Mouse (Mus musculus): ENCODE results near the gene Zfp119b. TPM values are rescaled to one million over a fixed set of nuclear protein-coding genes. Genes with fewer than 3 reads are reported as not detected.
A peak's percentile ranks its signal among the peaks of the same experiment; 100 is the strongest.
"Not testable (repeated sequence)": the region's sequence is repeated elsewhere in the genome, so short reads cannot be mapped to it uniquely, and the experiment has no call there.

Gene Zfp119b
- polyA plus RNA-seq, 1 experiment from 2014 or later: 5.0 TPM

GRCm38 (mm10) chr17:55954229-55954628 is 4.9 kb upstream of the Zfp119b start:
- H3K4me1 ChIP-seq (replicated peaks; ENCODE audit: control insufficient read depth, insufficient read depth, low read length): peaks cover 3% of the 10 kb centered on the region; the same call in 1 of the 2 replicates
- no peak overlapping the region for H3K9ac ChIP-seq (ENCODE audit: low read length)
- H3K4me3 ChIP-seq (ENCODE audit: low read depth, low read length): no peak overlapping the region
- H3K9me3 ChIP-seq (ENCODE audit: control insufficient read depth, low read length): no peaks in the 10 kb centered on the region
- H3K4me2 ChIP-seq (ENCODE audit: low read length): no peak overlapping the region
- 42% methylated on average over 16 of the region's 16 CpGs for WGBS
- no peaks in the 10 kb centered on the region for H3K36me3 ChIP-seq (ENCODE audit: control insufficient read depth, insufficient read depth, low read length)
- no peak overlapping the region for H3K27ac ChIP-seq (ENCODE audit: low read depth)
- DNase-seq (ENCODE audit: low spot score) (peak; percentile 48), ATAC-seq (replicated peaks; ENCODE audit: low FRiP score, low TSS enrichment, low read depth) (no peak)
- H3K27me3 ChIP-seq (replicated peaks; ENCODE audit: control insufficient read depth, insufficient read depth, low read length): no peaks in the 10 kb centered on the region

- no peaks in the 10 kb centered on the region for H3K27me3 ChIP-seq (replicated peaks; ENCODE audit: control insufficient read depth, insufficient read depth, low read length)
- H3K9ac ChIP-seq (ENCODE audit: low read length): no peak overlapping the region
- ATAC-seq (replicated peaks; ENCODE audit: low FRiP score, low TSS enrichment, low read depth) (no peak), DNase-seq (ENCODE audit: low spot score) (no peak)
- no peak overlapping the region for H3K4me3 ChIP-seq (ENCODE audit: low read depth, low read length)
- H3K27ac ChIP-seq (ENCODE audit: low read depth): no peak overlapping the region
- peaks cover 3% of the 10 kb centered on the region; the same call in 1 of the 2 replicates for H3K4me1 ChIP-seq (replicated peaks; ENCODE audit: control insufficient read depth, insufficient read depth, low read length)
- H3K9me3 ChIP-seq (ENCODE audit: control insufficient read depth, low read length): no peaks in the 10 kb centered on the region
- no peaks in the 10 kb centered on the region for H3K36me3 ChIP-seq (ENCODE audit: control insufficient read depth, insufficient read depth, low read length)
- WGBS: 81% methylated on average over 6 of the region's 6 CpGs
- H3K4me2 ChIP-seq (ENCODE audit: low read length): no peak overlapping the region
Observed at GRCm38 (mm10) chr17:55953751-55954150, 4.5 kb upstream of the Zfp119b start.

- Histone ChIP-seq H3K4me2 (ENCODE audit: low read length) (no peak within 1 kb of the TSS), H3K4me3 (ENCODE audit: low read depth, low read length) (no peak within 1 kb of the TSS), H3K36me3 (ENCODE audit: control insufficient read depth, insufficient read depth, low read length) (no peaks in the 10 kb centered on the region), H3K27ac (ENCODE audit: low read depth) (no peak within 1 kb of the TSS), H3K4me1 (replicated peaks; ENCODE audit: control insufficient read depth, insufficient read depth, low read length) (no peaks in the 10 kb centered on the region; the same call in 1 of the 2 replicates), H3K9me3 (ENCODE audit: control insufficient read depth, low read length) (no peaks in the 10 kb centered on the region), H3K9ac (ENCODE audit: low read length) (no peak within 1 kb of the TSS), H3K27me3 (replicated peaks; ENCODE audit: control insufficient read depth, insufficient read depth, low read length) (no peaks in the 10 kb centered on the region)
- peak; percentile 46 for DNase-seq (ENCODE audit: low spot score)
- ATAC-seq (replicated peaks; ENCODE audit: low FRiP score, low TSS enrichment, low read depth): no peak
- 71% methylated on average over 6 of the region's 6 CpGs for WGBS
Observed at GRCm38 (mm10) chr17:55952447-55953027, 3.2 kb upstream of the Zfp119b start, which contains the start of gene Ebi3. Ebi3 (plus strand) TSS chr17:55952640.

GRCm38 (mm10) chr17:55952041-55952440 is 2.7 kb upstream of the Zfp119b start:
- no peaks in the 10 kb centered on the region for H3K9me3 ChIP-seq (ENCODE audit: control insufficient read depth, low read length)
- H3K36me3 ChIP-seq (ENCODE audit: control insufficient read depth, insufficient read depth, low read length): no peaks in the 10 kb centered on the region
- DNase-seq (ENCODE audit: low spot score) (peak; percentile 27), ATAC-seq (replicated peaks; ENCODE audit: low FRiP score, low TSS enrichment, low read depth) (no peak)
- no peak overlapping the region for H3K4me3 ChIP-seq (ENCODE audit: low read depth, low read length)
- no peak overlapping the region for H3K27ac ChIP-seq (ENCODE audit: low read depth)
- no peaks in the 10 kb centered on the region for H3K27me3 ChIP-seq (replicated peaks; ENCODE audit: control insufficient read depth, insufficient read depth, low read length)
- no peaks in the 10 kb centered on the region; the same call in 1 of the 2 replicates for H3K4me1 ChIP-seq (replicated peaks; ENCODE audit: control insufficient read depth, insufficient read depth, low read length)
- H3K9ac ChIP-seq (ENCODE audit: low read length): no peak overlapping the region
- H3K4me2 ChIP-seq (ENCODE audit: low read length): no peak overlapping the region

- 69% methylated on average over 9 of the region's 9 CpGs for WGBS
- no peak for ATAC-seq (replicated peaks; ENCODE audit: low FRiP score, low TSS enrichment, low read depth)
- no peak overlapping the region for H3K9ac ChIP-seq (ENCODE audit: low read length)
- no peaks in the 10 kb centered on the region for H3K36me3 ChIP-seq (ENCODE audit: control insufficient read depth, insufficient read depth, low read length)
- H3K4me2 ChIP-seq (ENCODE audit: low read length): no peak overlapping the region
- H3K27me3 ChIP-seq (replicated peaks; ENCODE audit: control insufficient read depth, insufficient read depth, low read length): no peaks in the 10 kb centered on the region
- H3K4me1 ChIP-seq (replicated peaks; ENCODE audit: control insufficient read depth, insufficient read depth, low read length): no peaks in the 10 kb centered on the region
- DNase-seq (ENCODE audit: low spot score): peak; percentile 27
- H3K9me3 ChIP-seq (ENCODE audit: control insufficient read depth, low read length): no peaks in the 10 kb centered on the region
- no peak overlapping the region for H3K27ac ChIP-seq (ENCODE audit: low read depth)
- H3K4me3 ChIP-seq (ENCODE audit: low read depth, low read length): no peak overlapping the region
Observed at GRCm38 (mm10) chr17:55950601-55951000, 1.3 kb upstream of the Zfp119b start.

GRCm38 (mm10) chr17:55948647-55949046 is 653 bp downstream of the Zfp119b start:
- WGBS: 90% methylated on average over 4 of the region's 4 CpGs
- H3K36me3 ChIP-seq (ENCODE audit: control insufficient read depth, insufficient read depth, low read length): no peaks in the 10 kb centered on the region
- no peak overlapping the region for H3K4me2 ChIP-seq (ENCODE audit: low read length)
- no peak for DNase-seq (ENCODE audit: low spot score)
- no peak overlapping the region for H3K4me3 ChIP-seq (ENCODE audit: low read depth, low read length)
- no peak for ATAC-seq (replicated peaks; ENCODE audit: low FRiP score, low TSS enrichment, low read depth)
- H3K27me3 ChIP-seq (replicated peaks; ENCODE audit: control insufficient read depth, insufficient read depth, low read length): no peaks in the 10 kb centered on the region
- no peaks in the 10 kb centered on the region for H3K9me3 ChIP-seq (ENCODE audit: control insufficient read depth, low read length)
- no peak overlapping the region for H3K27ac ChIP-seq (ENCODE audit: low read depth)
- H3K4me1 ChIP-seq (replicated peaks; ENCODE audit: control insufficient read depth, insufficient read depth, low read length): no peaks in the 10 kb centered on the region
- H3K9ac ChIP-seq (ENCODE audit: low read length): no peak overlapping the region

- H3K4me1 ChIP-seq (replicated peaks; ENCODE audit: control insufficient read depth, insufficient read depth, low read length): no peaks in the 10 kb centered on the region
- no peaks in the 10 kb centered on the region for H3K9me3 ChIP-seq (ENCODE audit: control insufficient read depth, low read length)
- H3K4me3 ChIP-seq (ENCODE audit: low read depth, low read length): peak overlapping the region; percentile 42
- ATAC-seq (replicated peaks; ENCODE audit: low FRiP score, low TSS enrichment, low read depth): no peak
- H3K27me3 ChIP-seq (replicated peaks; ENCODE audit: control insufficient read depth, insufficient read depth, low read length): no peaks in the 10 kb centered on the region
- DNase-seq (ENCODE audit: low spot score): no peak
- no peaks in the 10 kb centered on the region for H3K36me3 ChIP-seq (ENCODE audit: control insufficient read depth, insufficient read depth, low read length)
- peak overlapping the region; percentile 66 for H3K4me2 ChIP-seq (ENCODE audit: low read length)
- 28% methylated on average over 5 of the region's 5 CpGs for WGBS
- H3K27ac ChIP-seq (ENCODE audit: low read depth): peak overlapping the region; percentile 80; the same call in 1 of the 2 replicates
- H3K9ac ChIP-seq (ENCODE audit: low read length): peak overlapping the region; percentile 54
Observed at GRCm38 (mm10) chr17:55945696-55946095, 3.6 kb downstream of the Zfp119b start.

- H3K4me1 ChIP-seq (replicated peaks; ENCODE audit: control insufficient read depth, insufficient read depth, low read length); H3K9me3 ChIP-seq (ENCODE audit: control insufficient read depth, low read length); H3K27me3 ChIP-seq (replicated peaks; ENCODE audit: control insufficient read depth, insufficient read depth, low read length); H3K36me3 ChIP-seq (ENCODE audit: control insufficient read depth, insufficient read depth, low read length): not testable (repeated sequence)
- peak; percentile 85 for DNase-seq (ENCODE audit: low spot score)
- Histone ChIP-seq H3K9ac (ENCODE audit: low read length) (peak overlapping the region; percentile 54), H3K4me2 (ENCODE audit: low read length) (peak overlapping the region; percentile 66), H3K4me3 (ENCODE audit: low read depth, low read length) (peak overlapping the region; percentile 42), H3K27ac (ENCODE audit: low read depth) (peak overlapping the region; percentile 80)
- WGBS: under 1% methylated on average over 52 of the region's 56 CpGs
- ATAC-seq (replicated peaks; ENCODE audit: low FRiP score, low TSS enrichment, low read depth): peak; percentile 96
Observed at GRCm38 (mm10) chr17:55944866-55945682, 4.2 kb downstream of the Zfp119b start.
